Mouse (Mus musculus): ENCODE measurements around the gene Wsb2.

DNA sequence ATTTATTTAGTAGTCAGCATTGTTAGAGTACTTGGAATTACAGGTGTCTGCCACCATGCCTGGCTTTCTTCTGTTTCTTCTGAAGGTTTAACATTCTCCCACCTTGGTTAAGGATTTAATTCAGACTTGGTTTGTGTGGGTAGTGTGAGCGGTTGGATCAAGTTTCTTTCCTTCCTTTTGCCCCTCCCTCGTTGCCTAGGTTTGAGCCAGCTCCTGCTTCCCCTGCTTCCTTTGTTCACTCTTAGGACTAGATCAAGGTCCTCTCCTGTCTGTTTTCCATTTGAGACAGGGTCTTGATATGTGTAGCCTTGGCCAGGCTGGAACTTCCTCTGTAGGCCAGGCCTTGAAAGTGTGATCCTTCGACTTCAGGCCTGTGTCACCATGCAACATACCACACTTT, 10.8 kb upstream of the Wsb2 start:
- TF ChIP-seq EP300 (IDR thresholded peaks at IDR 0.05; ENCODE audit: low read depth) (no peak), CTCF (IDR thresholded peaks at IDR 0.05; ENCODE audit: low read depth) (no peak)
